Mouse (Mus musculus) kidney, postnatal 0 days (tissue): Measurements from ENCODE around the gene Rnft2. TPM values are rescaled to one million over a fixed set of nuclear protein-coding genes. Genes with fewer than 3 reads are reported as not detected.
A peak's percentile ranks its signal among the peaks of the same experiment; 100 is the strongest.

Source experiments
- ATAC-seq: fragments of 200-750 bp; cut with Nextera tagmentation; replicated peaks from 2 replicates; pipeline ENCODE4 v1.8.0; 2017; ENCODE audit warnings: low read depth, moderate number of reproducible peaks, moderate TSS enrichment, moderate library complexity; ENCODE audit not compliant: low FRiP score
- DNase-seq: peaks from one replicate; pipeline ENCODE4 v3.0.0-alpha.2; 2016; ENCODE audit warnings: low spot score
- H3K27ac ChIP-seq: fragments of 300-500 bp; sonication (generic); 2 replicates; pipeline ENCODE4 v1.5.1; 2014; ENCODE audit warnings: mild to moderate bottlenecking
- H3K27me3 ChIP-seq: fragments of 300-500 bp; sonication (generic); 2 replicates; pipeline ENCODE4 v1.6.1; 2014; ENCODE audit warnings: low read length, mixed read lengths; ENCODE audit not compliant: insufficient read depth
- H3K36me3 ChIP-seq: fragments of 300-500 bp; sonication (generic); 2 replicates; pipeline ENCODE4 v1.6.1; 2014; ENCODE audit warnings: low read length, mixed read lengths; ENCODE audit not compliant: insufficient read depth
- H3K4me1 ChIP-seq: fragments of 300-500 bp; sonication (generic); replicated peaks from 2 replicates; pipeline ENCODE4 v1.6.1; 2014; ENCODE audit warnings: antibody characterized with exemption, low read length, mixed read lengths; ENCODE audit not compliant: insufficient read depth
- H3K4me2 ChIP-seq: fragments of 300-500 bp; sonication (generic); 2 replicates; pipeline ENCODE4 v1.6.1; 2014; ENCODE audit warnings: mild to moderate bottlenecking, low read length, moderate library complexity, mixed read lengths
- H3K4me3 ChIP-seq: fragments of 300-500 bp; sonication (generic); replicated peaks from 2 replicates; pipeline ENCODE4 v1.5.1; 2014; ENCODE audit warnings: low read depth, low read length
- H3K9ac ChIP-seq: fragments of 300-500 bp; sonication (generic); 2 replicates; pipeline ENCODE4 v1.6.1; 2014; ENCODE audit warnings: low read depth, low read length
- H3K9me3 ChIP-seq: fragments of 300-500 bp; sonication (generic); replicated peaks from 2 replicates; pipeline ENCODE4 v1.6.1; 2016; ENCODE audit warnings: low read length, inconsistent platforms, mixed read lengths
- CTCF ChIP-seq: IDR thresholded peaks from 2 replicates; pipeline ENCODE4 v1.5.1; 2016; ENCODE audit warnings: antibody characterized with exemption, low read depth, mild to moderate bottlenecking, moderate library complexity
- WGBS: fragments of 180-500 bp; shearing (Covaris S2); extraction: QIAGEN DNeasy Blood & Tissue Kit; methylation state at CpG from one replicate; pipeline ENCODE4 v1.1.7; 2014; 5-methylcytosine and 5-hydroxymethylcytosine counted together
- polyA plus RNA-seq: library from polyadenylated mRNA; unstranded; fragments of >200 nt; fragmentation: Nextera tagmentation; extraction: Ambion mirVana; gene quantifications from 2 replicates; pipeline ENCODE4 v1.2.1, GENCODE M21; 2015

The Rnft2 gene
- polyA plus RNA-seq, 1 experiment from 2014 or later: 1.6 TPM

DNA sequence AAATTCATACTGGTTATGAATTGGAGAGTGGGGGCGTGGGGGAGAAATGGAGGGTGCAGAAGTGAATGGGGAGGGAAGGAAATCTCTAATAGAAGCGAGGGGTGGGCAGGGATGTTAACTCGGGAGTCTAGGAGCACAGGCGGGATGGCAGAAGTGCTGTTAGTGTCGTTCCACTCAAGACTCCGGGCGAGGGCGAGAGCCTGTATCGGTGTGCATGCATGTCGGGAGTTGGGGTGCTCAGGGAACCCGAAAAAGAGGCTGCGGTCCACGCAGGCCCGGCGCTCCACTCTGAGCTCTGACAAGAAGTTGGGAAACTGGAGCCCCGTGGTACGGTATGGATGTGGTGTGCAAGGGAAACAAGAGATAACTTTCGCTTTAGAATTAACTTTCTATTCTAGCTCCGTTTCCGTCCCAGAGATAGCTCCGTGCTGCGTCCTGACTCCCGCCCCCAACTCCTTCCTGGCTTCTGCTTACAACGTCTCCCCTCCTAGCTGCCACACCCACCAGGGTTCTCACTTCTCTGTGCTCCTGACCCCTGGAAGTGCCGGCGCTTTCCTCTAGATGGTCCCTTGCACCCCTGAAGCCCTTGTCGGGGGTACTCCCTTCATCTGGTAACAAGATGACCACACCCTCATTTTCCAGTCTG, 72.7 kb downstream of the Rnft2 start:
- no peak overlapping the region for H3K9ac ChIP-seq
- H3K27ac ChIP-seq: no peak overlapping the region
- H3K9me3 ChIP-seq: no peaks in the 10 kb centered on the region; the same call in 1 of the 2 replicates
- peak overlapping the region; percentile 42 for H3K4me3 ChIP-seq
- WGBS: under 1% methylated on average over 27 of the region's 27 CpGs
- DNase-seq (no peak), ATAC-seq (no peak)
- peak overlapping the region; percentile 59 for H3K4me2 ChIP-seq
- H3K27me3 ChIP-seq: peaks cover 60% of the 10 kb centered on the region
- H3K4me1 ChIP-seq: peaks cover 21% of the 10 kb centered on the region; the same call in 1 of the 2 replicates
- no peak for TF ChIP-seq CTCF
- no peaks in the 10 kb centered on the region for H3K36me3 ChIP-seq

DNA sequence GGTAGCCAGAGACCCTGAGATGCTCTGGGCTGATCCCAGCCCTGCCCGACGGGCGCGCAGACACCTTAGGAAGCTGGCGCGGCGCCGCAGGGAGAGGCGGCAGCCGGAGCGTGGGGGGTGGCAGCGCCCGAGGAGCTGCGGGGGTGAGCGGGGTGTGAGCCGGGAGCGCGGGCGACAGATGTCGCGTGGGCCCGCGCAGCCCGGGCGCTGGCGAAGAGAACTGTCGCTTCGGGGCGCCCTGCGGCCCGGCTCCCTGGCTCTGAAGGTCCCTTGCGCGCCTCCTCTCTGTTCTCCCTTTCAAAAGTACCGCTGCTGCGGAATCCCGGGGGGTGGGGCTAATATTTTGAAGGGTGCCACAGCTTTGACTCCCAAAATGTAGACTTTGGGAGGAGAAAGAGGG, 73.3 kb downstream of the Rnft2 start:
- no peaks in the 10 kb centered on the region for H3K36me3 ChIP-seq
- no peaks in the 10 kb centered on the region; the same call in 1 of the 2 replicates for H3K9me3 ChIP-seq
- TF ChIP-seq CTCF: no peak
- DNase-seq: no peak
- peaks cover 21% of the 10 kb centered on the region; the same call in 1 of the 2 replicates for H3K4me1 ChIP-seq
- H3K9ac ChIP-seq: no peak overlapping the region
- peaks cover 60% of the 10 kb centered on the region for H3K27me3 ChIP-seq
- peak overlapping the region; percentile 59 for H3K4me2 ChIP-seq
- peak overlapping the region; percentile 42 for H3K4me3 ChIP-seq
- ATAC-seq: no peak
- WGBS: 4% methylated on average over 36 of the region's 36 CpGs
- H3K27ac ChIP-seq: no peak overlapping the region

DNA sequence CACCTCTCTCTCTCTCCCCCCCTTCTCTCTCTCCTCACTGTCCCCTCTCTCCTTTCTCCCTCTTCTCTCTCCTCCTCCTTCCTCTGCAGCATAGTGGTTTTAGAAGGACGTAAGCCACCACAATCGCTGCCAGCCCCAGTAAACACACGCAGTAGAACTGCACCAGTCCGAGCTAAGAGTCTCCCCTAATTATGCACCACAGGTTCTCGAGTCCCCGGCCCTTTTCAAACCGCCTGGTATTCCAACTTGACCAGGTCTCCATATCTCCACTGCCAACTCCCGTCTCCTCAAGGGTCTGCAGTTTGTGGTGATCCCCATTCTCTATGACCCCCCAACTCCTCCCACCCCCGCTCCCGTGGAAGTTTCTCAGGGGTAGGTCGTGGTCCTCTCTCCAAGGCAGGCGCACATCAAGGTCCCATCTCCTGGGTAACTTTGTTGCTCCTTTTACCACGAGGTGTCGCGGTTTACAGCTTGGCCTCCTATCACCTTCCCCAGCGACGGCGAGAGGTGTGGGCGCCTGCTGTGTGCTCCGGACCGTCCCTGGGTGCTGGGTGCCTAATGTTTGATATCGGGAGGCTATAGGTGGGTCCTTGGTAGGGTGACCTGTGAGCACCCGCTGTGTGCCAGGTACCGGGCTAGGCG, 73.9 kb downstream of the Rnft2 start:
- Histone ChIP-seq H3K36me3 (no peaks in the 10 kb centered on the region), H3K4me3 (peak overlapping the region; percentile 42), H3K27ac (no peak overlapping the region), H3K27me3 (peaks cover 60% of the 10 kb centered on the region), H3K9ac (no peak overlapping the region), H3K9me3 (no peaks in the 10 kb centered on the region; the same call in 1 of the 2 replicates), H3K4me1 (peaks cover 21% of the 10 kb centered on the region; the same call in 1 of the 2 replicates), H3K4me2 (peak overlapping the region; percentile 59)
- ATAC-seq (no peak), DNase-seq (no peak)
- TF ChIP-seq CTCF: peak; percentile 49; the same call in 1 of the 2 replicates
- under 1% methylated on average over 25 of the region's 25 CpGs for WGBS

DNA sequence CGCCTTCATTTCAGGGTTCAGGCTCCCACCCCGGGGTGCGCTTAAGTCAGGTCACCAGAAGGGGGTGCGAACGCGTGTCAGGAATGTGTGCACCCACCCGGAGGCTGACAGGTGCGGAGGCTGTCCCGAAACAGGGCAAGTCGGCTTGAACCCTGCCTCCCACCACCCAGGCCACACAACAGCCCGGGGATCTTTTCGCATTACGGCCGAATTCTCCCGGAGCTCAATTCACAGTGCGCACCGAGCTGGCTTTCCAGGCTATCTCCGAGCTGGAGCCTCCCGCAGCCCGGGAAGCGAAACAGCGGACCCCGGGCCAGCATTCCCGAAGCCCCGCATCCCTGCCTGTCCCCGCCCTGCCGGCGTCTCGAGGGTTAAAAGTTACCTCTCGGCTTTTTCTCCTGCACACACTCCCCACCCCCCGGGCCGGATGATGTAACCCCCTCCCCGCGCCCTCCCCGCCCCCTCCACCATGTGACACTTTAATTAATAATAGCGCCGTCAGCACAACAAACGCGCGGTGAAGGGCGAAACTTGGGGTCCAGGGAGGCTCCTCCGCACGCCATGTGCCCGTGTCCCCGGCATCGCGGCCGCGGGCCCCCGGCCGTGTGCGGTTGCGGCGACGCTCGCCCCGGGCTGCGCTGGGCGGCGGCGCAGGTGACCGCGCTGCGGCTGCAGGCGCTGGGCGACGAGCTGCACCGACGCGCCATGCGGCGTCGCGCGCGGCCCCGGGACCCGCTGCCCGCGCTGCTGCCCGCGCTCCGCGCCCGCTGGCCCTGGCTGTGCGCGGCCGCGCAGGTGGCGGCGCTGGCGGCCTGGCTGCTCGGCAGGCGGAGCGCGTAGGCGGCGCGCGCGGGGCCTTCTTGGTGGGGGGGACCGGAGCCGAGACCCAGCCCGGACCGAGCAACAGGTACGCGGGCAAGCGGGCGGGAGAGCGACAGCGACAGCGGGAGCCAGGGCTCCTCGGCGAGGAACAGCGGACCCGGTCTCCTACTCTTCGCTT, 75.4 kb downstream of the Rnft2 start:
- H3K4me1 ChIP-seq: peaks cover 20% of the 10 kb centered on the region; the same call in 1 of the 2 replicates
- peak overlapping the region; percentile 44 for H3K4me3 ChIP-seq
- no peak; the same call in none of the 2 replicates for ATAC-seq
- H3K36me3 ChIP-seq: no peaks in the 10 kb centered on the region
- H3K9me3 ChIP-seq: no peaks in the 10 kb centered on the region
- under 1% methylated on average over 111 of the region's 117 CpGs for WGBS
- no peak for DNase-seq
- H3K4me2 ChIP-seq: peak overlapping the region; percentile 87
- no peak overlapping the region for H3K27ac ChIP-seq
- peaks cover 54% of the 10 kb centered on the region for H3K27me3 ChIP-seq
- peak overlapping the region; percentile 43 for H3K9ac ChIP-seq
- peak; percentile 14; the same call in 1 of the 2 replicates for TF ChIP-seq CTCF

DNA sequence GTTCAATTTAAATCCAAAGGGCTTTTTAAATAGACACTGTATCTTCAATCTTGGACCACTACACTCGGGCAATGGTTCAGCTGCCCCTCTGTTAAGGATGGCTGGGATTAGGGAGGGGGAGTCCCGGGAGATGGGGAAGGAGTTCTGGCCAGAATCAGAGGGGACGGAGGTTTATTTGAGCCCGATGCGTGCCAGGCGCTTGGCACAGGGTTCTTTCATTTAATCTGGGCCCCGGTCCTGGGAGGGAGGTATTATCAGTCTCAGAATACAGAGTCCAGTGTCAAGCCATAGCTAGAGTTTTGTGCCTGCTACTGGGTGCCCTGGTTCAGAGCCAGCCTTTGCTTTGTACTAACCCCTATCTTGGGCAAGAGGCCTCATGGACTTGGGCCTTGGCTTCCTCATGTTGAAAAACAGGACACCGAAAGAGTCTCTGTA, 77.3 kb downstream of the Rnft2 start:
- no peaks in the 10 kb centered on the region for H3K9me3 ChIP-seq
- no peak overlapping the region for H3K4me3 ChIP-seq
- H3K4me2 ChIP-seq: no peak overlapping the region
- no peak for DNase-seq
- H3K4me1 ChIP-seq: peaks cover 17% of the 10 kb centered on the region; the same call in 1 of the 2 replicates
- no peak overlapping the region for H3K27ac ChIP-seq
- H3K27me3 ChIP-seq: peaks cover 36% of the 10 kb centered on the region
- 54% methylated on average over 8 of the region's 8 CpGs for WGBS
- H3K9ac ChIP-seq: no peak overlapping the region
- TF ChIP-seq CTCF: no peak
- no peaks in the 10 kb centered on the region for H3K36me3 ChIP-seq
- ATAC-seq: no peak

DNA sequence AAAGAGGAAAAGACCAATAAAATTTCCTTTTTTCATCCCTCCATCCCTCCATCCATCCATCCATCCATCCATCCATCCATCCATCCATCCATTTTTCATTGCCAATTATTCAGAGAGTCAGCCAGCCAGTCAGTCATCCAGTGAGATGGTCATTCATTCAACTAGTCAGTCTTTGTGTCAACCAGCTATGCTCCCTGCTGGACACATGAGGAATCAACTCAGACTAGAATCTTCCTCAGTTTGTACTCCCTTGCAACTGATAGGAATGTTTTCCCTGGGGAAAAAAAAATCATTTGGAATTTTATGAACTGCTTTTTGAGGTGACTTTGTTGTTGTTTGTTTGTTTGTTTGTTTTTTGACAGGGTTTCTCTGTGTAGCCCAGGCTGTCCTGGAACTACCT, 79.5 kb downstream of the Rnft2 start:
- Histone ChIP-seq H3K4me3 (no peak overlapping the region), H3K9ac (no peak overlapping the region), H3K36me3 (no peaks in the 10 kb centered on the region), H3K4me2 (no peak overlapping the region), H3K4me1 (peaks cover 10% of the 10 kb centered on the region; the same call in 1 of the 2 replicates), H3K27ac (no peak overlapping the region), H3K9me3 (no peaks in the 10 kb centered on the region), H3K27me3 (peaks cover 19% of the 10 kb centered on the region)
- DNase-seq: no peak
- no peak for ATAC-seq
- TF ChIP-seq CTCF: peak; percentile 38; the same call in 1 of the 2 replicates
